Mouse (Mus musculus) urinary bladder, postnatal 10 days (tissue): ENCODE data around the gene Vwa8.

Source experiments
- DNase-seq: peaks from one replicate; pipeline ENCODE4 v3.0.0; 2022; ENCODE audit warnings: low spot score

Gene Vwa8

DNA sequence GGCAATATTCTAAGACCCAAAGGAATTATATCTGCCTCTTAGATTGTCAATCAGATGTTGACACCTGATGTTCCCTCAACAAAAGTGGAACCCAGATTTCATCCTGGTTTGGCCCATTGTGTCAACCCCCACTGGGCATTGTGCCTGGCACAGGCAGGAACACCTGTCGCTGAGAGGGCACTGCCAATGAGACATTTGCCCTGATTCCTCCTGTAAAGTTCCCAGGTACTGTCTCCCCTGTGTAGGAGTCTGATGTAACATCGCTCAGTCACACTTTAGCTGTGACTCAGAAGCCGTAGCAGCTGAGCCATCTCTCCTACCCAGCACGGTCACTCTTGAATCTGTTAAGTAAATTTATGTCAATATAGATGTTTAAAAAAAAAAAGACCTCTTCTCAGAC lies 382.8 kb downstream of the Vwa8 start:
- no peak for DNase-seq

DNA sequence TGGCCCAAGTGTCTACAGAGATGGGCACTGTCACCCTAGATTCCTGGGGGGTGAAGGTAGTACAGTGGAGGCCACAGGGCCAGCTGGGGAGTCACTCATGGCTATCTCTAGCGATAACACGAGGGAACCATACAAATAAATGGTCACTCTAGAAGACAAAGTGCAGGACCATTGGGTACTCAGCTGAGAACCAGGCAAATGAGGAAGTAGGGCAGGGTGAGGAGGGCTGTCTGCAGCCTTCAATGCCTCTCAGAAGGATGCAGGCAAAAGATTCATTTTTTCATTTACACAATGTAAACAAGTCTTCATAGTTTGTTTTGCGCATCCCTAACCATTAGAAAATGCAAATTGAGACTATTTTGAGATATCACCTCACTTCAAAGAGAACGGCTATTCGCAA lies 384.8 kb downstream of the Vwa8 start:
- DNase-seq: no peak

DNA sequence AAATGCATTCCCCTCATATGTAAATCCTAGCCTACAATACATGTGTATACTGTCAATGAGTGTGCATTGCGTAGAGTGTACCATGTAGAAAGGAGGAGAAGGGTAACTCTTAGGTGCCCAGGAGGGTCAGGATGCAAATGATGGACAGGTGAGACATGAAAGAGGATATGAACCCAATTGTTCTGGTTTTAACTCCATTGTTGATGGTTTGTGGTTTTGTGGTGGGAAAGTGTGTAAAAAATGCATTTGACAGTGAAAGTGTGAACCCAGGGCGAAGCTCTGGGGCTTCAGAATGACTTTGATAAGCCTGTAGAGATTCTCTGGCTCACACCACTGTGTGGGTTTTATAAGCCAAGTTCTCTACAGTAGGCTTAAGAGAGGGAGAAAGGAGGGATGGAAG lies 385.7 kb downstream of the Vwa8 start:
- DNase-seq: no peak

GRCm38 (mm10) chr14:79235157-79235556 lies 386.3 kb downstream of the Vwa8 start:
- DNase-seq: no peak

GRCm38 (mm10) chr14:79236261-79236660 lies 387.4 kb downstream of the Vwa8 start:
- DNase-seq: no peak

- no peak for DNase-seq
Observed at GRCm38 (mm10) chr14:79239402-79239801, 390.6 kb downstream of the Vwa8 start.

- no peak for DNase-seq
Observed at GRCm38 (mm10) chr14:79241057-79241570, 392.3 kb downstream of the Vwa8 start.

DNA sequence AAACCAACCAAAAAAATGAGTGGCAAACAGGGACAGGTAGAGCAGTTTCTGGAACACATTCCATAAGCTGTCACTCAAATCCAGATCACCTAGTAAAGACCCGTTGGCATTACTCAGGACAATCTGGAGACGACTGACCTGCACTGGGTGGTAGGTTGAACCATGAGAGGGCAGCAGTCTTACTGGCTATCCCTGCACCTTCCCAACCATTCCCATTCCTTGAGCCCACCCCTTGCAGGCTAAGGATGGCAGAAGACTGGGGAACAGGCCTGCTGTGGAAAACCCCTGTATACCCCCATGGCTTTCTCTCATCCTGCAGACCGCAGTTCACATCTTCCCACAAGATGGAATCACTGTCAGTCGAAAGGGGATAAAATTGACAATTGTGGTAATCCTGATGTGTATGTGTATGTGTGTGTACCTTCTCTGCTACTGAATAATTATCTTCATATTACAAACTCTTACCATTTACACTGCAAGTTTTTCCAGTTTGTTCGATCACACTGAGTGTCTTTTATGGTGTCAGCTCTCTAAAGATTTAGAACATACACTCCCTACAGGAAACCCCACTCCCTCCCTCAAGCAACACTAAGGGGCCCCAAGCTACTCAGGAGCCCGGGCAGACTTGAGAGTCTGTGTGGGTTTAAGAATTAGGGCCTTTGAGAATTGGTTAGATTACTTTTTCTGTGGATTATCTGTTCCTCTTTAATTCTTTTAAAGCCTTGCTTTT lies 393.0 kb downstream of the Vwa8 start:
- no peak for DNase-seq

- DNase-seq: no peak
Observed at GRCm38 (mm10) chr14:79242386-79242720, 393.5 kb downstream of the Vwa8 start.

GRCm38 (mm10) chr14:79243038-79243883 lies 394.4 kb downstream of the Vwa8 start:
- DNase-seq: no peak

- DNase-seq: no peak
Observed at GRCm38 (mm10) chr14:79244571-79244970, 395.7 kb downstream of the Vwa8 start.

DNA sequence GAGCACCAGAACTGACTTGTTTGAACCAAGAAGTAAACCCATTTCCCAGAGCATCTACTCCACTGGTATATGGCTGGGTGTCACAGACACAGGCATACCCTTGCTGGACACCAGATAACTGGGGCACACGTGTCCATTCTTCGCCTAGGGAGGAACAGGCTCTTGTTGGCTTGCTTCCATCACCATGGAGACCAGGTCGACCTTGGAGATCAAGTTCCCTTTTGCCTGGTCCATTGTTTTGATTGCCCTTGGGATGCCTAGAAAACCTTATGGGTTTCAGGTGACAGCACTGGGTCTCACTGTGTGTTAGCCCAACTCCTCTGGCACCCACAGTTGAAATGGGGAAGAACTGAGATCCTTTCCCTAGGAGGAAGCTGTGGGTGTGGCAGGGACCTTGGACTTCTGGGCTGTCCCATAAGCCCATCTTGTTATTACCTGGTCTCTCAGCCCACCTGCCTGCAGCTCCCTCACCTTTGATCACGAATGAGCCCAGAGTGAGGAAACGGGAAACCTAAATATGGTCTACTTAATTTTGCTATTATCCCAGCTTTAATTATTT lies 403.0 kb downstream of the Vwa8 start:
- DNase-seq: no peak
